Mouse (Mus musculus): ENCODE data around the gene Arhgef12. TPM values are rescaled to one million over a fixed set of nuclear protein-coding genes. Genes with fewer than 3 reads are reported as not detected.

The Arhgef12 gene
- total RNA-seq, 2 experiments from 2014 or later, result 151 to 163 TPM

- peak; percentile 52 to 54 for DNase-seq (ENCODE audit: low spot score in 2 of 2)
Measured at GRCm38 (mm10) chr9:42943057-42943529, 163.9 kb downstream of the Arhgef12 start.

- no peak for DNase-seq (ENCODE audit: low spot score in 2 of 2)
Measured at GRCm38 (mm10) chr9:42942148-42942547, 164.9 kb downstream of the Arhgef12 start.

DNA sequence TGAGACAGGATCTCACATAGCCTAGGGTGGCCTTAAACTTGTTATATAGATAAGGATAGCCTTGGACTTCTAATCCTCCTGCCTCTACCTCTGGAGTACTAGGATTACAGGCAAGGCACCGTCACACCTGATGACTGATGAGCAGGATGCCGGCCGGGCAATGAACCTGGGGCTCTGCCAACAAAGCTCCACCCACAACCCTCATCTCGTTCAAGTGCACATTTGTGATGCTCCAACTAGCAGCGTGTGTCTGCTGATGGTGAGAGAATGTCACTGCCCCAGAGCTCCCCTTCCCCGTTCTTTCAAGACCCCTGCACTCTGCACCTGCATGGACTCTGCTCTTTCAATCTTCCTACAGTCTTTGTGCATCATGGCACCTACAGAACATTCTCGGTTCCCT lies 174.9 kb downstream of the Arhgef12 start:
- no peak for DNase-seq (ENCODE audit: low spot score in 2 of 2)

DNA sequence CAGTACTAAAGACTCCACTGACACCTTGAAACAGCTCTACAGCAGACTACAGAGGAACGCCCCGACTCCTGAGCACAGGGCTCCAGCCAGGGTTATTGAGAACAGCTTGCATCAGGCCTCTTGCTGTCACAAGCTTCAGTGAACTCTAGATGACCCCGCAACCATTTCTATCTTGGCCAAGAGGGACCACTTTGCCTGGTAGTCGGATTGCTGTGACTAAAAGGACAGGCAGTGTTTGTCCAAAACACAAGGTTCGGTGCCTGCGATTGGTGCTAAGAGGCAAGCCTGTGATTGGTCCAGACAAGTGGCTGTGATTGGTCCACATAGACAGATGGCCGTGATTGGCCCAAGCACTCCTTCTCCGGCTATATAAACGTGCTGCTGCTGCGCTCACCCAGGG lies 179.5 kb downstream of the Arhgef12 start:
- no peak for DNase-seq (ENCODE audit: low spot score in 2 of 2)

DNA sequence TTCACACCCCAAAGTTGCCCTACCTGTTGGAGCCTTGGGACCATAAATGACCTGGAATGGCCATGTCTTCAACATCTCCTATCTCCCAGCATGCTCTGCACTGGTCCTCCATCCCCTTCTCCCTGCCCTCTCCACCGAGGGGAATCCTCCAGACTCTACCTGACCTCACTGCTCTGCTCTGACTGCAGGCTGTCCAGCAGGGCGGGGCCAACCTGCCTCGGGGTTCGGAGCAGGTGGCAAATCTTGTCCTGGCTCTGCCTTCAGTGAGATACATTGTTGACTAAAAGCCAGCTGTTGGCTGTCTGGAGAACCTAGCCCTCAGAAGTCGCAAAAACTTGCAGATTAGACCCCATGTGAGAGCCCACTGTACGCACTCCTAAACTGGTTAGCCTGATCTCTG lies 180.5 kb downstream of the Arhgef12 start:
- no peak for DNase-seq (ENCODE audit: low spot score in 2 of 2)

- DNase-seq (ENCODE audit: low spot score in 2 of 2), result no peak
Measured at GRCm38 (mm10) chr9:42921830-42922229, 185.2 kb downstream of the Arhgef12 start.

DNA sequence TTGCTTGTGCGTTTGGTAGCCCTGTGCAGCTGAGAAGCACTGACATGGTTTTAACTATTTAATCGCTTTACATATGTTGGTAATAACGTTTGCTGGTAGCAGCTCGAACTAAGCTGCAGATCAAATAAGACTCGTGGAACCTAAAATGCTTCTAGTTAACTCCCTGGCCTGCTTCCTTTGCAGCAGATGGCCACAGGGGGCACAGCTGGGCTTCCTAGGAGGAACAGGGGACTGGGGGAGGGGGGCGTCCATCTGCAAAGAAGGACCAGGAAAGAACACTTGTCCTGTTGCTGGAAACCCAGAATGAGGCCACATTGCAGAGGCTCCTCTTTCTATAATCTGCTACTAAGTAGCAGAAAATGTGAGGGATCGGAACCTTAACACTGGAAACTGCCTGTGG lies 186.8 kb downstream of the Arhgef12 start:
- DNase-seq (ENCODE audit: low spot score in 2 of 2), result peak in 1 of 2 experiments; percentile 45

GRCm38 (mm10) chr9:42917911-42918310 lies 189.1 kb downstream of the Arhgef12 start:
- DNase-seq (ENCODE audit: low spot score in 2 of 2), result peak in 1 of 2 experiments; percentile 71

Other genes starting within 250 kb of the Arhgef12 start
- gene Grik4, start 162.7 kb downstream of the Arhgef12 start, total RNA-seq (2021), result 10 to 100 TPM; 67.1 to 71.4 TPM
- 10 to 100 TPM; 19.9 TPM for gene Tmem136, start 9.3 kb upstream of the Arhgef12 start, total RNA-seq (2021)
- gene Pou2f3, start 103.1 kb upstream of the Arhgef12 start, total RNA-seq (2021), result not detected
- 10 to 100 TPM; 18.2 to 24.4 TPM for gene Oaf, start 132.7 kb upstream of the Arhgef12 start, total RNA-seq (2021)
- gene Trim29, start 203.6 kb upstream of the Arhgef12 start, total RNA-seq (2021), result under 1 TPM; 0.44 to 0.67 TPM